Mouse (Mus musculus): ENCODE measurements around the gene Rbfox2. TPM values are rescaled to one million over a fixed set of nuclear protein-coding genes. Genes with fewer than 3 reads are reported as not detected.
"Not testable (repeated sequence)": the region's sequence is repeated elsewhere in the genome, so short reads cannot be mapped to it uniquely, and the experiment has no call there.

Rbfox2 gene
- total RNA-seq, 2 experiments from 2014 or later: 217 to 276 TPM

- intact Hi-C loops (cut with DNase I); DNase-seq (ENCODE audit: low spot score in 2 of 2): not testable (repeated sequence)
Observed at GRCm38 (mm10) chr15:77059416-77059815, 247.4 kb downstream of the Rbfox2 start.

DNA sequence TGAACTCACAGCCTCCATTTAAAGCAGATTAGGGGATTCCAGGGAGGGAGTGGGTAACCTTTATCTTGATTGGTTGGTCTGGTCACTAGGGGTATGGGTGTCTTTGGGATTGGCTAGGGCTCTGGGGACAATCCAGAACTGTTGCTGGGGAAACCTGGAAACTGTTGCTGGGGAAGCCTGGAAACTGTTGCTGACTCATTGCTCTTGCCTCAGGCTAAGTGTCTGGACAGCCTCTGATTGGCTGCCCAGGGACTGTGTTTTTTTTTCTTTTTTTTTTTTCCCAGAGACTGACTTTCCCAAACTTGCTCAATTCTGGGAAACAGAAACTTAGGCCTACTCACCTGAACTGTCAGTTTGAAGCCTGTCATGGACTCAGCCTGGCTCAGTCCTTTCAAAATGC, 248.2 kb downstream of the Rbfox2 start:
- intact Hi-C loops (cut with DNase I): no loop called here
- DNase-seq (ENCODE audit: low spot score in 2 of 2): no peak

- intact Hi-C loops (cut with DNase I): no loop called here
- DNase-seq (ENCODE audit: low spot score in 2 of 2): no peak
Observed at GRCm38 (mm10) chr15:77056791-77057051, 250.1 kb downstream of the Rbfox2 start.

DNA sequence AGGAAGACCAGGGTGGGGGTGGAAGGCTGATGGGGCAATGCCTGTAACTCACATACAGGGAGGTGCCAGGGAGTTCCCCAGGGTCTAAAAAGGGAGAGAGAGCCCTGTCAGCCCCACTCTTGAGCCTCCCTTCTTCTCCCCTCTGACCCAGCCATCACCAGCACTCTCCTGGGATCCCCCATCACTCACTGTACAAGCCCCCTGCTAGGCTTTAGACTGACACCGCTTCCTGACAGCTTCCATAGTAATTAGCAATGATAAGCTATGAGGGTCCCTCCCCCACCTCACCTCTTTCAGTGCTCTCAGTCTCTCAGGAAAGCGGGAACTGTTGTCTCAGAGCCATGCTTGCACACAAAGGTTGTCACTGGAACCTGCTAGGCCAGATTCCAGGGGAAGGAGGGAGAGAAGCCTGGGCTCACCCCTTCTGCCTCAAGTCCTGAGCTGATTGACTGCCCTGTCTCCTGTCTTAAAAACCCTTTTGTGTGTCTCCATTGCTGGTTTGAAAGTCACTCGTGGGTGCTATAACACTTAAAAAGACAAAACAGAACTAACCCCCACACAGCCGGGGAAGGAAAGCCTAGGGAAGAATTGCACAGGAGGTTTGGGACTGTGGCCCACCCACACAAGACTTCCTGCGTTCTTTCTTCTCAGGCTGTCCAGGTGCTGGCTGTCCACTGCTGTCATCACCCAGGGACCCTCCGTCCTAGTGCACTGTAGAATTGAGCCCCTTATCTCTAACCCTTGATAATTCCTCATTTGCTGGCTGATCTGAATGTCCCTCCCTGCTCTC, 250.6 kb downstream of the Rbfox2 start:
- no peak for DNase-seq (ENCODE audit: low spot score in 2 of 2)
- intact Hi-C loops (cut with DNase I): no loop called here

DNA sequence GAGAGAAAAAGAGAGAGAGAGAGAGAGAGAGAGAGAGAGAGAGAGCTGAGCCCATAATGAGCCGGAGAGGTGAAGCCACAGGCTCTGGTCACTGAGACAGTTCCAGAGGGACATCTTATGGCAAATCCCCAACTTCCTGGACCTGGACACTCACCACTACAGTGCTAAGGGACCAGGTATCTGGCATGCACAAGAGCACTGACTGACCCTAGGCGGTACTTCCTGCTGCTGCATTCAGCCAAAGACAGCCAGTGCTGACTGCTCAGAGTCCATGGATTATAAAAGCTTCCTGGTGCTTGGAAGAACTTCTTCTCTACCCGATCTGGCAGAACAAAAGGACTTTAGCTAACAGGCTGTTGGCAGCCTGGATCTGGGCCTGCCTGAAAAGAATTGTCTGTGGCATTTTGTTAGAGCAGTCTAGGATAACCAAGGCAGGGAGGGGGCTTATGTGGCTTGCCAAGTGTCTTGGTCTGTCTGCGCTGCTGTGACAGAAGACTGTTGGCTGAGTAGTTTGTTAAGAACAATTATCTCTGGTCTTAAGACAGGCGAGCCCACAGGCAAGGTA, 252.1 kb downstream of the Rbfox2 start:
- no peak for DNase-seq (ENCODE audit: low spot score in 2 of 2)
- intact Hi-C loops (cut with DNase I): no loop called here

GRCm38 (mm10) chr15:77053021-77053420, 253.8 kb downstream of the Rbfox2 start:
- no peak for DNase-seq (ENCODE audit: low spot score in 2 of 2)
- intact Hi-C loops (cut with DNase I): no loop called here

GRCm38 (mm10) chr15:77052176-77052575, 254.6 kb downstream of the Rbfox2 start:
- no peak for DNase-seq (ENCODE audit: low spot score in 2 of 2)
- intact Hi-C loops (cut with DNase I): no loop called here

- intact Hi-C loops (cut with DNase I): no loop called here
- DNase-seq (ENCODE audit: low spot score in 2 of 2): no peak
Observed at GRCm38 (mm10) chr15:77050570-77050969, 256.2 kb downstream of the Rbfox2 start, which contains the start of gene Mb. Gene Mb (minus strand): TSS chr15:77050670.

- intact Hi-C loops (cut with DNase I): no loop called here
- no peak for DNase-seq (ENCODE audit: low spot score in 2 of 2)
Observed at GRCm38 (mm10) chr15:77045609-77046008, 261.2 kb downstream of the Rbfox2 start.

- intact Hi-C loops (cut with DNase I): no loop called here
- DNase-seq (ENCODE audit: low spot score in 2 of 2): no peak
Observed at GRCm38 (mm10) chr15:77044597-77045320, 262.0 kb downstream of the Rbfox2 start, which contains the start of gene Apol6. Gene Apol6 (plus strand): TSS chr15:77044729.

DNA sequence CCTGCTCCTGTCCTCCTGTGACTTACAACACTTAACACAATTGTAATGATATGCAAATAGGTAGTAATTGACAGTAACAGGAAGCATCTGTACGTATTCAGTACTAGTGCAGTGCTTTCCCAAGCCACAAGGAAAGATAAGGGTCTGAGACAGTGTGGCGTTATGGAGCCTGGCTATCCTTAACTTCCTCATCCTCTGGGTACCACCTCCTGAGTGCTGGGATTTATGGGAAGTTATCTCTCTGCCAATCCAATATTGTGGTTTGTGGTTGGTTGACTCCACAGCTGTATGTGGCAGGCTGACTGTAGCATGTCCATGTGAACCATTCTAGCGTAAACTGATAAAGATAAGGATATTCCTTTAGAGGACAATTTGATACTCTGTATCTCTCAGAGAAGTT, 266.0 kb downstream of the Rbfox2 start:
- intact Hi-C loops (cut with DNase I): no loop called here
- no peak for DNase-seq (ENCODE audit: low spot score in 2 of 2)

DNA sequence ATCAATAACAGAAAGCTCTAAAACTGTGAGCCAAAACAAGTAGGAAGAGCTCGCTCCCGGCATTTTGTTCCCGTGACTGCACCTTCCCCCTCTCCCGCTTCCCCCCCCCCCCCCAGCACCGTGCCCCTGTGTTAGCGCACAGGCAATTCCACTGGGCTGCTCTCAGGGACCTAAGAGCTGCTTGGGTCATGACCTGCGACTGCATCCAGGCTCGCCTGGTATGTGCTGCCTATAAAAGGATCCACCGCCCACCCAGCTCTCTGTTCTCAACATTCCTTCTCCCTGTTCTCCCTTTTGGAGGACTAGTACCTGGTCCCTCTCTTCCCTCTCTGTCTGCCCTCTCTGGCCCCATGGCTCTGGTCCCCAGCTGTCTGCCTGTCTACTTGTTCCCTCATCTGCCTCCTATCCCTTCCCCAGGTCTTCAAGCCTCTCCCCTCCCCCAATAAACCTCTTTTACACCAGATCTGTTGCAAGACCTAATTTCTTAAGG, 267.5 kb downstream of the Rbfox2 start:
- intact Hi-C loops (cut with DNase I): no loop called here
- DNase-seq (ENCODE audit: low spot score in 2 of 2): no peak

DNA sequence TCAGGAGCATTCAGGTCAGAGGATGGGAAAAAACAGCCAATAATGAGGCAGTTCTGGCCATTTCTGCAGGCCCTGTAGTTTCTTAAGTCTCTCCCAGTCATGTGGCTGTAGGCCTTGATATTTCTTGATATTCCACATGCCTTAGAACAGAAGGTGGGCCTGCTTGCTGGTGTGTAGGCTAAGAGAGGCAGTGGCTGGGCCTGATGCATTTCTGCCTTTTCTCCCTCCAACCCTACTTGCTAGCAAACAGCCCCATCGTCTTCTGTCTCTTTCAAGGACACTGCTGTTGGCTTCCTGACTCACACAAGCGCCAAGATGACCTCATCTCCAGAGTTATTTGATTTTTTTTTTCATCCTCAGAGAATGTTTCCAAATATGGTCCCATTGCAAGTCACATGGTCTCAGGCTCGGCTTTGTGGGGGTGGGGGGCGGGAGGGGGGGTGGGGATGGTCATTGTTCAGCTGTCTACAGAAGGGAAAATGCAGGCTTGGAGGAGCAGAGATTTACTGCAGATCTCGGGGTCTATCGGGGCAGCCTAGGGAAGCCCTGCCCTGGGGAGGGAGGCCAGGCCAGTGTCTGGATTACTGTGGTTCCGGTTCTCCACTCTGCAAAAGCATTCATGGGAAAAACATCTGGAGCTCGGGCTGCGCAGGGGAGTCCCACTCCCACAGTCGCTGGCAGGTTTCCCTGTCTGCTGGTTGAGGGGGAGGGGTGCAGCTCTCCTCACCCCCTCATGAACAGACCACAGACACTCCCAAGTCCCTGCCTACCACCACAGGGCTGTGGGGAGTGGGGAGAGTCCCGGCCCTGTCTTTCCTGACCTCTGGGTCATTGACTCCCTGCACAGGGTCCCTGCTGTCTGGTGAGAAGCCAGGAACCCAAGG, 269.3 kb downstream of the Rbfox2 start:
- peak in 1 of 2 experiments; percentile 31 for DNase-seq (ENCODE audit: low spot score in 2 of 2)
- intact Hi-C loops (cut with DNase I): no loop called here

GRCm38 (mm10) chr15:77036989-77037277, 269.9 kb downstream of the Rbfox2 start:
- intact Hi-C loops (cut with DNase I): no loop called here
- DNase-seq (ENCODE audit: low spot score in 2 of 2): no peak

- no peak for DNase-seq (ENCODE audit: low spot score in 2 of 2)
- intact Hi-C loops (cut with DNase I): no loop called here
Observed at GRCm38 (mm10) chr15:77036320-77036988, 270.4 kb downstream of the Rbfox2 start.

GRCm38 (mm10) chr15:77035643-77036042, 271.2 kb downstream of the Rbfox2 start:
- intact Hi-C loops (cut with DNase I): no loop called here
- no peak for DNase-seq (ENCODE audit: low spot score in 2 of 2)

DNA sequence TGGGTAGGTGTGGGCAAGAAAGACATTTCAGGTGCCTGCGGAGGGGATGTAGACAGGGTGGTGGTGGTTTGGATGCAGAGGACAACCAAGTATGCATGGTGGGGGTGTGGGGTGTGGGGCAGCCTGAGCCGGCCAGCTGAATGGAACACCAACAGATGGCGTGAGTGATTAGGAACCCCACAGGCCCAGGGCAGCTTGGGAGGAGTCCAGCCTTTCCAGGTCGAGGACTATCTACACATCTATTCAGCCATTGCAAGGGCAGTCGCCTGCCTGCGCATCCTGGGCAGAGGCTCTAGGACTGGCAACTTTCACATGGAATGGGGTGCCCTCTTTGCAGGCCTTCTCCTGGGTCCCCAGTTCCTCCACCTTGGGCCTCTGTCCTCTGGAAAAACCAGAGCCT, 272.3 kb downstream of the Rbfox2 start:
- intact Hi-C loops (cut with DNase I): no loop called here
- DNase-seq (ENCODE audit: low spot score in 2 of 2): no peak

GRCm38 (mm10) chr15:77031271-77031670, 275.5 kb downstream of the Rbfox2 start:
- no peak for DNase-seq (ENCODE audit: low spot score in 2 of 2)
- intact Hi-C loops (cut with DNase I): no loop called here

- peak in 1 of 2 experiments; percentile 44 for DNase-seq (ENCODE audit: low spot score in 2 of 2)
- intact Hi-C loops (cut with DNase I): loop anchor here (5.0 kb wide), 1 partner anchor 38 kb away; no protein-coding TSS in a partner anchor
Observed at GRCm38 (mm10) chr15:77029331-77029991, 277.3 kb downstream of the Rbfox2 start.
